Mouse (Mus musculus) CH12.LX (cell line): ENCODE measurements at regions not wholly inside any gene's neighbourhood (a gene's known extent, or its start where the extent isn't known, plus 50 kb on each side); places are given as distances from the start of the nearest gene placed in this dataset.

Experiments
- DNase-seq: peaks from one replicate; pipeline ENCODE4 v3.0.0-alpha.2; 2013; ENCODE audit errors: extremely low read depth
- H3K27ac ChIP-seq: 2 replicates; pipeline ENCODE4 v1.5.1; 2012; ENCODE audit warnings: low read depth, mild to moderate bottlenecking, control low read depth, moderate library complexity; ENCODE audit not compliant: insufficient read depth
- H3K27me3 ChIP-seq: replicated peaks from 2 replicates; pipeline ENCODE3; 2012; ENCODE audit warnings: inconsistent platforms
- H3K36me3 ChIP-seq, 2 experiments: replicated peaks in 1 of 2; 2 replicates each; pipeline versions ENCODE3 to v1.6.1; 2012; ENCODE audit warnings: inconsistent platforms in 1 of 2, low read length in 1 of 2, mild to moderate bottlenecking in 1 of 2, mixed read lengths in 1 of 2, moderate library complexity in 1 of 2; ENCODE audit not compliant: control insufficient read depth in 1 of 2, insufficient read depth in 1 of 2
- H3K4me1 ChIP-seq, 2 experiments: 2 replicates each; pipeline ENCODE4 v1.6.1; 2012; ENCODE audit warnings: inconsistent platforms in 1 of 2, moderate library complexity in 1 of 2; ENCODE audit not compliant: insufficient read depth in 2 of 2, control insufficient read depth in 1 of 2
- H3K4me2 ChIP-seq: 2 replicates; pipeline ENCODE4 v1.6.1; 2012; ENCODE audit warnings: low read depth, mild to moderate bottlenecking, control low read depth; ENCODE audit not compliant: poor library complexity, insufficient read depth, severe bottlenecking
- H3K4me3 ChIP-seq, 3 experiments: fragments of 150-350 bp in 1 of 3; sonication (generic) in 1 of 3; replicated peaks in 1 of 3; 2 replicates each; pipeline versions ENCODE3 to v1.5.1; 2011 to 2012; ENCODE audit warnings: low read depth in 2 of 3, low read length in 2 of 3, mild to moderate bottlenecking in 2 of 3, moderate library complexity in 2 of 3, control low read depth in 1 of 3, improper control_type of control experiment in 1 of 3, inconsistent platforms in 1 of 3, mixed read lengths in 1 of 3; ENCODE audit not compliant: poor library complexity in 1 of 3
- H3K79me2 ChIP-seq: replicated peaks from 2 replicates; pipeline ENCODE4 v1.6.1; 2012; ENCODE audit warnings: mild to moderate bottlenecking, moderate library complexity; ENCODE audit not compliant: control insufficient read depth, poor library complexity, insufficient read depth, severe bottlenecking; ENCODE audit errors: extremely low read depth
- H3K9ac ChIP-seq: 2 replicates; pipeline ENCODE4 v1.6.1; 2012; ENCODE audit warnings: low read depth, mild to moderate bottlenecking, control low read depth, moderate library complexity; ENCODE audit not compliant: insufficient read depth
- H3K9me3 ChIP-seq: replicated peaks from 2 replicates; pipeline ENCODE3; 2012; ENCODE audit warnings: low read length, inconsistent platforms, mixed read lengths
- BHLHE40 ChIP-seq: IDR thresholded peaks from 2 replicates; pipeline ENCODE4 v1.6.1; 2011; ENCODE audit warnings: mild to moderate bottlenecking, low read depth, low read length, improper control_type of control experiment
- CHD1 ChIP-seq: IDR thresholded peaks from 2 replicates; pipeline ENCODE4 v1.6.1; 2012; ENCODE audit warnings: low read depth, low read length, improper control_type of control experiment, inconsistent platforms
- CTCF ChIP-seq, 2 experiments: IDR thresholded peaks in 1 of 2; conservative IDR thresholded peaks in 1 of 2; 2 replicates each; pipeline ENCODE4 v1.5.1; 2011 to 2012; ENCODE audit warnings: low read depth in 2 of 2, low read length in 2 of 2, improper control_type of control experiment in 1 of 2, inconsistent platforms in 1 of 2, mild to moderate bottlenecking in 1 of 2, moderate library complexity in 1 of 2
- E2F4 ChIP-seq: IDR thresholded peaks from 2 replicates; pipeline ENCODE4 v1.6.1; 2011; ENCODE audit warnings: low read depth, low read length, improper control_type of control experiment; ENCODE audit not compliant: insufficient replicate concordance
- EP300 ChIP-seq: IDR thresholded peaks from 2 replicates; pipeline ENCODE4 v1.6.1; 2011; ENCODE audit warnings: low read length, improper control_type of control experiment
- GABPA ChIP-seq: IDR thresholded peaks from 2 replicates; pipeline ENCODE4 v1.6.1; 2012; ENCODE audit warnings: low read depth, low read length, improper control_type of control experiment, inconsistent platforms; ENCODE audit not compliant: insufficient replicate concordance
- IRF4 ChIP-seq: IDR thresholded peaks from 2 replicates; pipeline ENCODE4 v1.6.1; 2014; ENCODE audit warnings: low read depth, mild to moderate bottlenecking, inconsistent platforms, low read length, improper control_type of control experiment
- JUND ChIP-seq: conservative IDR thresholded peaks from 2 replicates; pipeline ENCODE4 v1.6.1; 2011; ENCODE audit warnings: low read depth, low read length, improper control_type of control experiment
- KAT2A ChIP-seq: IDR thresholded peaks from 2 replicates; pipeline ENCODE4 v1.6.1; 2012; ENCODE audit warnings: low read length, improper control_type of control experiment, inconsistent platforms; ENCODE audit not compliant: insufficient replicate concordance
- MAFK ChIP-seq: IDR thresholded peaks from 2 replicates; pipeline ENCODE4 v1.6.1; 2011; ENCODE audit warnings: low read length, improper control_type of control experiment; ENCODE audit not compliant: insufficient replicate concordance
- MAX ChIP-seq: IDR thresholded peaks from 2 replicates; pipeline ENCODE4 v1.6.1; 2011; ENCODE audit warnings: low read length, improper control_type of control experiment
- MEF2A ChIP-seq: IDR thresholded peaks from 2 replicates; pipeline ENCODE4 v1.6.1; 2014; ENCODE audit warnings: low read depth, mild to moderate bottlenecking, inconsistent platforms, low read length, improper control_type of control experiment, borderline replicate concordance
- NRF1 ChIP-seq: IDR thresholded peaks from 2 replicates; pipeline ENCODE4 v1.6.1; 2014; ENCODE audit warnings: low read depth, mild to moderate bottlenecking, inconsistent platforms, low read length, improper control_type of control experiment, moderate library complexity
- PAX5 ChIP-seq: IDR thresholded peaks from 2 replicates; pipeline ENCODE4 v1.6.1; 2012; ENCODE audit warnings: low read length, inconsistent platforms, mixed read lengths
- POLR2A ChIP-seq: IDR thresholded peaks from 2 replicates; pipeline ENCODE4 v1.6.1; 2011; ENCODE audit warnings: low read depth, mild to moderate bottlenecking, improper control_type of control experiment, low read length
- POLR2AphosphoS2 ChIP-seq: IDR thresholded peaks from 2 replicates; pipeline ENCODE4 v1.6.1; 2011; ENCODE audit warnings: low read depth, low read length, improper control_type of control experiment
- RAD21 ChIP-seq: IDR thresholded peaks from 2 replicates; pipeline ENCODE4 v1.6.1; 2011; ENCODE audit warnings: low read depth, mild to moderate bottlenecking, low read length, improper control_type of control experiment, moderate library complexity
- RCOR1 ChIP-seq: conservative IDR thresholded peaks from 2 replicates; pipeline ENCODE4 v1.6.1; 2012; ENCODE audit warnings: low read depth, mild to moderate bottlenecking, inconsistent platforms, low read length, improper control_type of control experiment
- SMC3 ChIP-seq: IDR thresholded peaks from 2 replicates; pipeline ENCODE4 v1.6.1; 2011; ENCODE audit warnings: low read depth, low read length, improper control_type of control experiment
- UBTF ChIP-seq: IDR thresholded peaks from 2 replicates; pipeline ENCODE4 v1.6.1; 2012; ENCODE audit warnings: low read depth, mild to moderate bottlenecking, inconsistent platforms, low read length, improper control_type of control experiment, moderate library complexity
- USF2 ChIP-seq: conservative IDR thresholded peaks from 2 replicates; pipeline ENCODE4 v1.6.1; 2011; ENCODE audit warnings: low read depth, low read length, improper control_type of control experiment
- ZMIZ1 ChIP-seq: IDR thresholded peaks from 2 replicates; pipeline ENCODE4 v1.6.1; 2012; ENCODE audit warnings: low read depth, mild to moderate bottlenecking, inconsistent platforms, low read length, improper control_type of control experiment
- dilution Hi-C: fragments of 300-500 bp; cut with MboI; formaldehyde crosslinking; loops from 2 replicates; pipeline ENCODE4 v1.14.3; 2020; ENCODE audit warnings: low sequenced_read_pairs; ENCODE audit not compliant: extremely low pct_unique_long_range_greater_than_20kb, extremely low pct_ligation_motif_present
- in situ Hi-C: fragments of 300-500 bp; cut with MboI; formaldehyde crosslinking; loops from 3 replicates; pipeline ENCODE4 v1.14.3; 2019; ENCODE audit warnings: low sequenced_read_pairs, low pct_ligation_motif_present, low pct_unique_long_range_greater_than_20kb, mixed read lengths

- dilution Hi-C loops (no loop called here), in situ Hi-C loops (no loop called here)
- Histone ChIP-seq H3K4me1 (no peaks in the 10 kb centered on the region), H3K79me2 (no peaks in the 10 kb centered on the region), H3K9me3 (peaks cover 19% of the 10 kb centered on the region), H3K27me3 (no peaks in the 10 kb centered on the region), H3K27ac (no peak overlapping the region), H3K36me3 (no peaks in the 10 kb centered on the region), H3K9ac (no peak overlapping the region), H3K4me2 (no peak overlapping the region), H3K4me3 (no peak overlapping the region)
- no peak for DNase-seq
- TF ChIP-seq KAT2A (no peak), BHLHE40 (no peak), EP300 (no peak), RAD21 (no peak), POLR2A (no peak), GABPA (no peak), RCOR1 (no peak), JUND (no peak), UBTF (no peak), E2F4 (no peak), ZMIZ1 (no peak), MEF2A (no peak), POLR2AphosphoS2 (no peak), IRF4 (no peak), MAX (no peak), NRF1 (no peak)
Observed at GRCm38 (mm10) chr12:95937705-95938104, 245.7 kb downstream of the Flrt2 start.

DNA sequence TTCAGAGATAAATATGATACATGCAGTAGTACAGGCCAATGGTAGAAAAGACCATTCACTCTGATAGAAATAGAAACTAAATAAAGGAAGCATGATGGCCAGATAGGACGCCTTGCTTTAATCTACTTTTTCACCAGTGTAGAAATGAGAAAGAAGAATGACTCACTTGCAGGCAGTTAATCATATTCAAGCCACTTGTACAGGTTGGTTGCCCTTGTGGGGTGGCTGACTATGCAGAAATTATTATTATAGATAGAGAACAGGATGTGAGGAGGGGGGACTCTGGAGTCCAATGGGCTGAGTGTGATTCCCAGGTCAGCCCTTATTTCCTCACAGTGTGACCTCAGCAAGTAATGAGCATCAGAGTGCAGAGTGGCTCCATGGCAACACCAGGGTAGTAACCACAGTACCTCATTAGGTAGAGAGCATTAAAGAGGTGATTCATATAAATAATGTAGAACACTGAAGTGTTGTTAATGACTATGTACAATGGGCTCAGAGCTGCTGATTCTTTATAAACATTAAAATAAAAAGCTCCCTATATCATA, 248.5 kb downstream of the Flrt2 start:
- Histone ChIP-seq H3K4me2 (no peak overlapping the region), H3K4me3 (no peak overlapping the region), H3K27me3 (no peaks in the 10 kb centered on the region), H3K9ac (no peak overlapping the region), H3K36me3 (no peaks in the 10 kb centered on the region), H3K27ac (no peak overlapping the region), H3K79me2 (no peaks in the 10 kb centered on the region), H3K4me1 (no peaks in the 10 kb centered on the region), H3K9me3 (peaks cover 13% of the 10 kb centered on the region)
- DNase-seq = no peak
- no peak for TF ChIP-seq MAFK
- no peak for TF ChIP-seq PAX5
- TF ChIP-seq USF2 = no peak
- TF ChIP-seq CHD1 = no peak
- TF ChIP-seq CTCF (conservative IDR thresholded peaks at IDR 0.05 in 1 of 2, IDR thresholded peaks at IDR 0.05 in 1 of 2; ENCODE audit: low read depth in 2 of 2, low read length in 2 of 2) = no peak
- TF ChIP-seq SMC3 = no peak
- no peak for TF ChIP-seq EP300
- dilution Hi-C loops = no loop called here
- in situ Hi-C loops = no loop called here
